Mouse (Mus musculus): ENCODE data around the gene Ddost.

The Ddost gene

GRCm38 (mm10) chr4:138323753-138324152 is 19.2 kb downstream of the Ddost start:
- no peak for TF ChIP-seq GATA4 (IDR thresholded peaks at IDR 0.05; ENCODE audit: insufficient replicate concordance, low read length)

- no peak for TF ChIP-seq GATA4 (IDR thresholded peaks at IDR 0.05; ENCODE audit: insufficient replicate concordance, low read length)
Measured at GRCm38 (mm10) chr4:138324451-138324850, 19.9 kb downstream of the Ddost start.

- no peak for TF ChIP-seq GATA4 (IDR thresholded peaks at IDR 0.05; ENCODE audit: insufficient replicate concordance, low read length)
Measured at GRCm38 (mm10) chr4:138325466-138326076, 21.0 kb downstream of the Ddost start.

- TF ChIP-seq GATA4 (IDR thresholded peaks at IDR 0.05; ENCODE audit: insufficient replicate concordance, low read length) = peak; percentile 93
Measured at GRCm38 (mm10) chr4:138326077-138326695, 21.7 kb downstream of the Ddost start, which contains the start of gene Pink1. TSS of gene Pink1 (minus strand) at chr4:138326307.

- no peak for TF ChIP-seq GATA4 (IDR thresholded peaks at IDR 0.05; ENCODE audit: insufficient replicate concordance, low read length)
Measured at GRCm38 (mm10) chr4:138327891-138328470, 23.5 kb downstream of the Ddost start.

GRCm38 (mm10) chr4:138330264-138330671 is 25.7 kb downstream of the Ddost start:
- no peak for TF ChIP-seq GATA4 (IDR thresholded peaks at IDR 0.05; ENCODE audit: insufficient replicate concordance, low read length)

GRCm38 (mm10) chr4:138331647-138332046 is 27.1 kb downstream of the Ddost start:
- TF ChIP-seq GATA4 (IDR thresholded peaks at IDR 0.05; ENCODE audit: insufficient replicate concordance, low read length) = no peak

GRCm38 (mm10) chr4:138333135-138333534 is 28.6 kb downstream of the Ddost start:
- TF ChIP-seq GATA4 (IDR thresholded peaks at IDR 0.05; ENCODE audit: insufficient replicate concordance, low read length) = no peak

- TF ChIP-seq GATA4 (IDR thresholded peaks at IDR 0.05; ENCODE audit: insufficient replicate concordance, low read length) = no peak
Measured at GRCm38 (mm10) chr4:138335036-138335435, 30.5 kb downstream of the Ddost start.

- no peak for TF ChIP-seq GATA4 (IDR thresholded peaks at IDR 0.05; ENCODE audit: insufficient replicate concordance, low read length)
Measured at GRCm38 (mm10) chr4:138335648-138336047, 31.1 kb downstream of the Ddost start.

GRCm38 (mm10) chr4:138336876-138337275 is 32.3 kb downstream of the Ddost start:
- TF ChIP-seq GATA4 (IDR thresholded peaks at IDR 0.05; ENCODE audit: insufficient replicate concordance, low read length) = no peak

GRCm38 (mm10) chr4:138337341-138337740 is 32.8 kb downstream of the Ddost start:
- TF ChIP-seq GATA4 (IDR thresholded peaks at IDR 0.05; ENCODE audit: insufficient replicate concordance, low read length) = no peak

GRCm38 (mm10) chr4:138339963-138340362 is 35.4 kb downstream of the Ddost start:
- no peak for TF ChIP-seq GATA4 (IDR thresholded peaks at IDR 0.05; ENCODE audit: insufficient replicate concordance, low read length)

- TF ChIP-seq GATA4 (IDR thresholded peaks at IDR 0.05; ENCODE audit: insufficient replicate concordance, low read length) = no peak
Measured at GRCm38 (mm10) chr4:138341393-138341792, 36.9 kb downstream of the Ddost start.

GRCm38 (mm10) chr4:138342048-138342447 is 37.5 kb downstream of the Ddost start:
- no peak for TF ChIP-seq GATA4 (IDR thresholded peaks at IDR 0.05; ENCODE audit: insufficient replicate concordance, low read length)

- no peak for TF ChIP-seq GATA4 (IDR thresholded peaks at IDR 0.05; ENCODE audit: insufficient replicate concordance, low read length)
Measured at GRCm38 (mm10) chr4:138342778-138343177, 38.2 kb downstream of the Ddost start.
